Mouse (Mus musculus) intestine, embryonic 14.5 days (tissue): Measurements from ENCODE around the gene Odc1. TPM values are rescaled to one million over a fixed set of nuclear protein-coding genes. Genes with fewer than 3 reads are reported as not detected.

ENCODE experiments used
- ATAC-seq: fragments of 200-750 bp; cut with Nextera tagmentation; replicated peaks from 2 replicates; pipeline ENCODE4 v1.8.0; 2017; ENCODE audit warnings: low read depth, moderate number of reproducible peaks, moderate TSS enrichment, moderate library complexity; ENCODE audit not compliant: low FRiP score, low TSS enrichment
- DNase-seq: peaks from one replicate; pipeline ENCODE4 v3.0.0-alpha.2; 2018; ENCODE audit warnings: low spot score
- H3K27ac ChIP-seq: fragments of 300-500 bp; sonication (generic); 2 replicates; pipeline ENCODE4 v1.5.1; 2014; ENCODE audit warnings: low read depth, mild to moderate bottlenecking, control low read depth
- H3K27me3 ChIP-seq: fragments of 300-500 bp; sonication (generic); replicated peaks from 2 replicates; pipeline ENCODE4 v1.6.1; 2014; ENCODE audit warnings: low read length, control low read depth; ENCODE audit not compliant: control insufficient read depth, insufficient read depth
- H3K36me3 ChIP-seq: fragments of 300-500 bp; sonication (generic); 2 replicates; pipeline ENCODE4 v1.6.1; 2014; ENCODE audit warnings: low read length, control low read depth; ENCODE audit not compliant: control insufficient read depth, insufficient read depth
- H3K4me1 ChIP-seq: fragments of 300-500 bp; sonication (generic); replicated peaks from 2 replicates; pipeline ENCODE4 v1.6.1; 2014; ENCODE audit warnings: low read length, control low read depth, mixed read lengths; ENCODE audit not compliant: control insufficient read depth, insufficient read depth
- H3K4me2 ChIP-seq: fragments of 300-500 bp; sonication (generic); 2 replicates; pipeline ENCODE4 v1.6.1; 2014; ENCODE audit warnings: low read length
- H3K4me3 ChIP-seq: fragments of 300-500 bp; sonication (generic); 2 replicates; pipeline ENCODE4 v1.5.1; 2014; ENCODE audit warnings: low read depth, low read length, control low read depth, mixed read lengths
- H3K9ac ChIP-seq: fragments of 300-500 bp; sonication (generic); 2 replicates; pipeline ENCODE4 v1.6.1; 2014; ENCODE audit warnings: mild to moderate bottlenecking, low read length
- H3K9me3 ChIP-seq: fragments of 300-500 bp; sonication (generic); 2 replicates; pipeline ENCODE4 v1.6.1; 2016; ENCODE audit warnings: low read length, control low read depth; ENCODE audit not compliant: control insufficient read depth
- WGBS: fragments of 180-500 bp; shearing (Covaris S2); extraction: QIAGEN DNeasy Blood & Tissue Kit; methylation state at CpG from one replicate; pipeline ENCODE4 v1.1.7; 2014; 5-methylcytosine and 5-hydroxymethylcytosine counted together
- polyA plus RNA-seq: library from polyadenylated mRNA; unstranded; fragments of >200 nt; fragmentation: Nextera tagmentation; extraction: Ambion mirVana; gene quantifications from 2 replicates; pipeline ENCODE4 v1.2.1, GENCODE M21; 2014

Gene Odc1
- 234 and 237 TPM in 2 replicates for polyA plus RNA-seq

DNA sequence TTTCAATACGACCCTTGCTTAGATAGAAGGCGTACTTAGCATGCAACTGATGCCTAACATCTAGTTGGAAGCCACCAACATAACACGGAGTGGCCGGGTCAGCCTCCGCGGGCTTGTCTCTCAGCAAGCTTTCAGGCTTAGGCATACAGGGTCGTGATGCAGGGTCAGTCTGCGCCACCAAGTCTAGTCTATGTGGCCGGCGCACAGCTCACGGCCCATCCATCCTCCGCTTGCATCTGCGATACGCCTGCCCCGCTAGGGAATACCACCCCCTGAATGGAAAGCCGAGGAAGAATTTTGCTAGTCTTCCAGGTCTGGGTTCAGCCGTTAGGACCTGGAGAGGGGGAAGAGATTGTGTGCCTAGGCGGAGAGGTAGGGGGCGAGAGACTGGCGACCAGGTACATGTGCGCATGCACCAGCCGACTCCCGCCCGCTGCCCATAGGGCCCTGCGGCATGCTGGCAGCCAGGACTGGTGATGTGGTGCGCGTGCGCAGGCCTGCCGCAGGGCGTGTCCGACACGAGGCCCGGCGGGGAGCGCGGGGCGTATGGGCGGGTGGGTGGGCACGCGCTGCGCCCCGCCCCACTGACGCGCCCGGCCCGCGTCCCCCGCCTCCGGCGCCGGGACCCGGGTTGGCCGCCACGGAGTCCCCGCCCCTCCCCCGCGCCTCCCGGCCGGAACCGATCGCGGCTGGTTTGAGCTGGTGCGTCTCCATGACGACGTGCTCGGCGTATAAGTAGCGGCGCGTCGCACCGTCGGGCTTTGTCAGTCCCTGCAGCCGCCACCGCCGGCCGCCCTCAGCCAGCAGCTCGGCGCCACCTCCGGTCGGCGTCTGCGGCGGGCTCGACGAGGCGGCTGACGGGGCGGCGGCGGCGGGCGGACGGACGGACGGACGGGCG is at the start of gene Odc1:
Odc1 (plus strand) TSS at position 586 of the 898 bp plus-strand sequence.
- no peaks in the 10 kb centered on the region for H3K9me3 ChIP-seq
- peak within 1 kb of the TSS; percentile 90 for H3K4me3 ChIP-seq
- peak within 1 kb of the TSS; percentile 77 for H3K4me2 ChIP-seq
- H3K27ac ChIP-seq, result peak within 1 kb of the TSS; percentile 82
- peaks cover 6% of the 10 kb centered on the region for H3K4me1 ChIP-seq
- peak; percentile 99 for DNase-seq
- H3K27me3 ChIP-seq, result no peaks in the 10 kb centered on the region
- under 1% methylated on average over 77 of the region's 98 CpGs for WGBS
- ATAC-seq, result peak; percentile 97
- H3K9ac ChIP-seq, result peak within 1 kb of the TSS; percentile 95
- H3K36me3 ChIP-seq, result peaks cover 28% of the 10 kb centered on the region

DNA sequence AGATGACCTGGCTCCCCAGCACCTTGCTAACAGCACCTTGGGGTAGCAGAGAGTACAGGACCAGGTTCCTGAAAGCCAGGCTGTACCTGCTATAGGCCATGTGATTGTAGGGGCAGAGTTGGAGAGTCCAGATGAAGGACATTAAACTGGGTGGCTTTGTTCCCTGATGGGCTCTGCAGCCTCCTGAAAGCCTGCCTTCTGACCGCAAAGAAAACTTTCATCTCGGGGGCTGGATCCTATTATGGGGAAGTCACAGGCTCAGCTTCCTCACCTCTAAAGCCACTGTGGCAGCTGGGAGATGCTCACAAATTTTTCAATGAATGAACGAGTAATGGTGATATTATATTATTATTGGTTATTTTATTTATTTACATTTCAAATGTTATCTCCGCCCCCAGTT is 49.8 kb upstream of the Odc1 start:
- no peak overlapping the region for H3K4me2 ChIP-seq
- H3K4me1 ChIP-seq, result peaks cover 9% of the 10 kb centered on the region
- no peaks in the 10 kb centered on the region for H3K27me3 ChIP-seq
- no peak for DNase-seq
- no peaks in the 10 kb centered on the region for H3K9me3 ChIP-seq
- H3K36me3 ChIP-seq, result no peaks in the 10 kb centered on the region
- H3K4me3 ChIP-seq, result no peak overlapping the region
- H3K9ac ChIP-seq, result no peak overlapping the region
- no peak for ATAC-seq
- WGBS, result 64% methylated on average over 4 of the region's 4 CpGs
- no peak overlapping the region for H3K27ac ChIP-seq

- no peaks in the 10 kb centered on the region for H3K9me3 ChIP-seq
- peak; percentile 78 for DNase-seq
- no peaks in the 10 kb centered on the region for H3K27me3 ChIP-seq
- H3K27ac ChIP-seq, result 0 out of 2 replicates have a peak overlapping the region, but pooled peaks have one; percentile 11
- no peak overlapping the region for H3K9ac ChIP-seq
- peaks cover 9% of the 10 kb centered on the region for H3K4me1 ChIP-seq
- H3K4me2 ChIP-seq, result no peak overlapping the region; the same call in 1 of the 2 replicates
- peak; percentile 68; the same call in 1 of the 2 replicates for ATAC-seq
- no peaks in the 10 kb centered on the region for H3K36me3 ChIP-seq
- 9% methylated on average over 8 of the region's 8 CpGs for WGBS
- H3K4me3 ChIP-seq, result no peak overlapping the region
These were observed 48.6 kb upstream of the Odc1 start for GRCm38 (mm10) chr12:17495858-17496451.

DNA sequence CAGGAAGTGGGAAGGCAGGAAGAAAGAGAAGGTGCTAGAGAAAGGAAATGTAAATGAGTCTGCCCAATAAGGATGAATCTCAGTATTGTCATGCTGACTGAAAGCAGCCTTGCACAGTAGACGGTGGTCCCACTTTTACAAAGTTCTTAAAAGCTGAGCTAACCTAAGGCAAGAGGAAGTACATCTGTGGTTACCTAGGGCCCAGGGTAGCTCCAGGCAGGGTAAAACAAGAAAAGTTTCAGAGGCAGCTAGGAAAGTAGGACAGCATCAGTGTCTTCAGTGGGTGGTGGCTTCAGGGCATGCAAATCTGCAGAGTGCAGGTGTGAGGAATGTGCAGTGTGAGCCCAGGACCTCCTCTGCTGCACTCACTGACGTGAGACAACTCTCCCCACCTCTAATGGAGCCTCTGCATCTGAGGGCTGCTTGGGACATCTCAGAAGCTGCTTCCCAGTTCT is 38.9 kb upstream of the Odc1 start:
- Histone ChIP-seq H3K4me2 (no peak overlapping the region), H3K36me3 (no peaks in the 10 kb centered on the region), H3K9me3 (no peaks in the 10 kb centered on the region), H3K9ac (no peak overlapping the region), H3K4me3 (no peak overlapping the region), H3K4me1 (0 out of 2 replicates have a peak, but pooled peaks cover 5% of the 10 kb centered on the region), H3K27me3 (no peaks in the 10 kb centered on the region), H3K27ac (no peak overlapping the region)
- DNase-seq, result peak; percentile 53
- ATAC-seq, result no peak; the same call in 1 of the 2 replicates
- 18% methylated on average over 2 of the region's 2 CpGs for WGBS

DNA sequence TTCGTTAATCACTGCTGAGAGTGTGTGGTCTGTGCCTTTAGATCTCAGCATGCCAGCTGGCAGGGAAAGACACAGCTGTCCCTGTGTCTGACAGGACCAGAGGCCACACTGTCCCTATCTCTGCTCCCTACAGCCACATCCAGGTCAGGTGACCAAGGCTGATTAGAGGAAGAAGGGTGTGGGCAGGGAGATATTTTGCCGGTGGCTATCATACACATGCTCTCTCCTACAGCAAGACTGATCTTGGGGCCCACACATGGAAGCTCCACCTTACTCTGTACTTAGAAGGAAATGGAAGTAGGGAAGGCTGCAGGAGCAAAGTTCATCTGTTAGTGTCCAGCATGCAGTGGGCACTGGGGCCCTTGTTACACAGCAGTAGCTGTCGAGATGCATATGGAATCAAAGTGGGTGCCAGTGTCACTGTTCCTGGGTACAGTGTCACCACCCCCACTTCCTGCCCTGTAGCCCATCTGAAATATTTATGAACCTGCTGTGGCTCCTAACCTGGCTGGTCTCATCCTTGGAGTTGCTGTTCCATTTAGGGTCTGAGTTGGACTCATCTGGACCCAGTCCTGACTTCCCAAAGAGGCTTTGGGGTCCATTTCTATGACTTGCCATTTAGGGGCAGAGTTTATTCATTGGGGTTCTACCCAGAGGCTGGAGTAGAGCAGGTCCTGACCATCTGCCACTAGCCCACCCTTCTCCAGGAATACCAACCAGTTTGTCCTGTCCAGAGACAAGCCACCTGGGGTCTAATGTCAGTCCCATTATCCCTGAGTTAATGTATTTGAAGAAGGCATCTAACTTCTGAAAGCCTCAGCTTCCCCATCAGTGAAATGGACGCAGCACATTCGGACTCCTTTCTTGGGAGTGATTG is 38.2 kb upstream of the Odc1 start:
- 52% methylated on average over 5 of the region's 5 CpGs for WGBS
- Histone ChIP-seq H3K4me1 (0 out of 2 replicates have a peak, but pooled peaks cover 5% of the 10 kb centered on the region), H3K9ac (no peak overlapping the region), H3K27ac (no peak overlapping the region), H3K4me2 (no peak overlapping the region), H3K27me3 (no peaks in the 10 kb centered on the region), H3K9me3 (no peaks in the 10 kb centered on the region), H3K4me3 (no peak overlapping the region), H3K36me3 (no peaks in the 10 kb centered on the region)
- DNase-seq, result peak; percentile 73
- ATAC-seq, result peak; percentile 94

GRCm38 (mm10) chr12:17506994-17507542 is 37.5 kb upstream of the Odc1 start:
- H3K4me2 ChIP-seq, result no peak overlapping the region
- H3K4me1 ChIP-seq, result 0 out of 2 replicates have a peak, but pooled peaks cover 5% of the 10 kb centered on the region
- no peak overlapping the region for H3K27ac ChIP-seq
- no peaks in the 10 kb centered on the region for H3K9me3 ChIP-seq
- H3K36me3 ChIP-seq, result no peaks in the 10 kb centered on the region
- H3K27me3 ChIP-seq, result no peaks in the 10 kb centered on the region
- H3K4me3 ChIP-seq, result no peak overlapping the region
- peak; percentile 36; the same call in 1 of the 2 replicates for ATAC-seq
- 34% methylated on average over 13 of the region's 13 CpGs for WGBS
- DNase-seq, result peak; percentile 59
- H3K9ac ChIP-seq, result no peak overlapping the region

DNA sequence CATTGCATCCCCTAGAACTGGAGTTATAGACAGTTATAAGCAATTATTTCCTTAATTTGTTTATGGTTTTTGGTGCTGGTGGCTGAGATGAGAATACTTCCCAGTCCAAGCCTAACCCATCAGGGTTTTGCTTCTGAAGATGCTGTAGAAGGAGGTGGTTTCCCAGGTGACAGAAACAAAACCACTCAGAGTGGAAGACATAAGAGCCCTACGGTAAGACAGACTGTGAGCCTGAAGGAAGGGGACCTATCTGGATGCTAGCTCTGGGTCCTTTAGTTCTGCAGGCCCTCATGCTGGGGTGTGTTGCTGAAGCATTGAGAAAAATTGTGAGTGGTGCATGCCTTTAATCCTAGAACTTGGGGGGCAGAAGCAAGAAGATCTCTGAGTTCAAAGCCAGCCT is 35.3 kb upstream of the Odc1 start:
- ATAC-seq (no peak), DNase-seq (no peak)
- Histone ChIP-seq H3K27ac (no peak overlapping the region), H3K9me3 (no peaks in the 10 kb centered on the region), H3K27me3 (no peaks in the 10 kb centered on the region), H3K9ac (no peak overlapping the region), H3K36me3 (no peaks in the 10 kb centered on the region), H3K4me2 (no peak overlapping the region), H3K4me1 (0 out of 2 replicates have a peak, but pooled peaks cover 5% of the 10 kb centered on the region), H3K4me3 (no peak overlapping the region)
- WGBS, result 88% methylated on average over 1 of the region's 1 CpGs

- no peak overlapping the region for H3K9ac ChIP-seq
- no peaks in the 10 kb centered on the region for H3K27me3 ChIP-seq
- DNase-seq (no peak), ATAC-seq (no peak)
- no peaks in the 10 kb centered on the region for H3K36me3 ChIP-seq
- no peak overlapping the region for H3K4me2 ChIP-seq
- WGBS, result 53% methylated on average over 12 of the region's 12 CpGs
- no peak overlapping the region for H3K4me3 ChIP-seq
- H3K9me3 ChIP-seq, result no peaks in the 10 kb centered on the region
- 0 out of 2 replicates have a peak, but pooled peaks cover 5% of the 10 kb centered on the region for H3K4me1 ChIP-seq
- H3K27ac ChIP-seq, result no peak overlapping the region
These were observed 34.4 kb upstream of the Odc1 start for GRCm38 (mm10) chr12:17510158-17510557.
